Mouse (Mus musculus) testis, postnatal 10 days (tissue): ENCODE measurements at regions not wholly inside any gene's neighbourhood (a gene's known extent, or its start where the extent isn't known, plus 50 kb on each side); places are given as distances from the start of the nearest gene placed in this dataset.

Experiments used
- DNase-seq: peaks from one replicate; pipeline ENCODE4 v3.0.0; 2021; ENCODE audit warnings: low spot score

DNA sequence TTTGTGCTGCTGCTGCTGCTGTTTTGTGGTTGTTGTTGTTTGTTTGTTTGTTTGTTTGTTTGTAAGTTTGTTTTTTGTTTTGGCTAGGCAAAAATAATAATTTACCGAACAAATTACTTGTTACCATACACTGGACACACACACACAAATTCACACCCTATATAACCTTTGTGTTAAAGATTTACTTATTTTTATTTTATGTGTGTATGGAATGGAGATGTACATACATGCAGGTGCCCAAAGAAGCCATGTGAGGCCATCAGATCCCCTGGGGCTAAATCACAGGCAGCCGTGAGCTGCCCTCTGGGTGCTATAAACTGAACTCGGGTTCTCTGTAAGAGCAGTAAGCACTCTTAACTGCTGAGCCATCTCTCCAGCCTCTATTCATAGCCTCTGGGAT lies 56.0 kb downstream of the Pttg1 start:
- no peak for DNase-seq

GRCm38 (mm10) chr11:43368346-43368745 lies 57.7 kb downstream of the Pttg1 start:
- DNase-seq, result no peak

- no peak for DNase-seq
Observed at GRCm38 (mm10) chr11:43361858-43362257, 64.2 kb downstream of the Pttg1 start.

GRCm38 (mm10) chr11:43358390-43359291 lies 67.4 kb downstream of the Pttg1 start:
- DNase-seq, result no peak

DNA sequence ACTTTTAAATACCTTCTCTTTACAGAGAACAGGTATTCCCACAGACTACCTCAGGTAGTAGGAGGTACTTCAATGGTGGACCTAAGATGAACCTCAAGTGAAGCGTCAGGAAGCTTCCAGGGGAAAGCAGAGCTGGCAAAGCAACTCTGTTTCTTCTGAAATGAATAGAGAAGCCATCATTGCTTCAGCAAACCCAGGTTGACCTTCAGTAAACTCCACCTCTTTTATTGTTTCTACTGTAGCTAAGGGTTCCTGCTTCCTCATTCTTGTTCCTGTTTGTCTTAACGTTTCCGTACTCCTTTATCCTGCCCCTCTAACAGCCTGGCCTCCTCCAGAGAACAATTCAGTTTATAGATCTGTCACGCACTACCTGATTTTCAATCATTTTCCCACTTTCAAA lies 72.4 kb downstream of the Pttg1 start:
- DNase-seq, result no peak

DNA sequence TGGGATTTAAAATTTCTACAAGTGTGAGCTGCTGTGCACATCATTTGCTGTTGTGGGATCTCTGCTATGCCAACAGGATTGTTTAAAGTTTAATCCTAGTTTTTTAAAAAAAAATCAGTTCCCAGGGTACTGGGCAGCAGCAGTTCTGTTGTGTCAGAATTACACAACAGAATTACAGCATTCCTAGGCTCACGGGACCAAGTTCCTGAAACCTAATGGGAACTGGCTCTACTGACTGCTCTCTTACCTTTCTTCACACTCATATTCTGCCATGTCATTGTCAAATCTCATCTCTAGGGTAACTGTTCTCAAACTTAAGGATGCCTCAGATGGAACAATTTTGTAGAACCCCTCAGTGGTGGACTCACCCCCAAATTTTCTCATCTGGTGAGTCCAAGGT lies 73.0 kb downstream of the Pttg1 start:
- DNase-seq, result no peak

GRCm38 (mm10) chr11:43351818-43352217 lies 74.2 kb downstream of the Pttg1 start:
- DNase-seq, result no peak

- DNase-seq, result no peak
Observed at GRCm38 (mm10) chr11:43351348-43351747, 74.7 kb downstream of the Pttg1 start.

DNA sequence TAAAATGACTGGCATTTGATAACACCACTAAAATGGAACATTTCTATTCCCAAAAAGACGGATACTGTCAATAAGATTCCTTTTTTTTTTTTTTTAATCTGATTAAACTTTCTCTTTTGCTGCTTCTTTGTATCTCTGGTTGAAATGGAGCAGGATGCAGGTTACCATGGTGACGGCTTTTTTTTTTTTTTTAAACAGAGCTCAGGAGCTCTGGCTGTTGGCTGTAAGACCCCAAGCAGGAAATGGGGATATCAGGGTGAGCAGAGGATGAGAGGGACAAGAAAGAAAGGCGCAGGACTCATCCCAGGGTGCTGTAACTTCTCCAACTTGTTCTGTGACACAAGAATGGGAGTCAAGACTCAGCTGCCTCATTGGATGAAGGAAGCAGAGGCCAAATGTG lies 75.8 kb downstream of the Pttg1 start:
- DNase-seq, result no peak

- no peak for DNase-seq
Observed at GRCm38 (mm10) chr11:43349564-43349963, 76.5 kb downstream of the Pttg1 start.

GRCm38 (mm10) chr11:43348571-43348970 lies 77.5 kb downstream of the Pttg1 start:
- peak; percentile 91 for DNase-seq

DNA sequence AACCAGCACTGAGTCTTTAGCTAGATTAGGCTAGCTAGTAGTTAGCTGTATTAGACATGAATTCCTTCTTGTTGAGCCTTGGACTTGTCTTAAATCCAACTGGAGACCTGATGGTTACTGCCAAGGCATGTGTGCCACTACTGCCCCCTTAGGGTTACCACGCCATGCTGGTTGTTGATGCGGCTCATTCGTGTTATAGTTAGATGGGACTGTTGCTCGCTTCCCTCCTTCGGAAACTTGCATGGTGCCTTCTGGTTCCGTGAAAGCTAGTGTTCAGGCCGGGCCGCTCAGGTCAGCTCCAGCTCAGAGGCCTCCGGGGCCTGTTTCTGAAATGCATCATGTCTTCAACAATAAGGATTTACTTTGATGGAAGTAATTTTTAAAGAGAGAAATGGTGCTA lies 79.6 kb downstream of the Pttg1 start:
- DNase-seq, result no peak

- DNase-seq, result no peak
Observed at GRCm38 (mm10) chr11:43344767-43345561, 81.1 kb downstream of the Pttg1 start.

- DNase-seq, result no peak
Observed at GRCm38 (mm10) chr11:43343574-43343973, 82.5 kb downstream of the Pttg1 start.

DNA sequence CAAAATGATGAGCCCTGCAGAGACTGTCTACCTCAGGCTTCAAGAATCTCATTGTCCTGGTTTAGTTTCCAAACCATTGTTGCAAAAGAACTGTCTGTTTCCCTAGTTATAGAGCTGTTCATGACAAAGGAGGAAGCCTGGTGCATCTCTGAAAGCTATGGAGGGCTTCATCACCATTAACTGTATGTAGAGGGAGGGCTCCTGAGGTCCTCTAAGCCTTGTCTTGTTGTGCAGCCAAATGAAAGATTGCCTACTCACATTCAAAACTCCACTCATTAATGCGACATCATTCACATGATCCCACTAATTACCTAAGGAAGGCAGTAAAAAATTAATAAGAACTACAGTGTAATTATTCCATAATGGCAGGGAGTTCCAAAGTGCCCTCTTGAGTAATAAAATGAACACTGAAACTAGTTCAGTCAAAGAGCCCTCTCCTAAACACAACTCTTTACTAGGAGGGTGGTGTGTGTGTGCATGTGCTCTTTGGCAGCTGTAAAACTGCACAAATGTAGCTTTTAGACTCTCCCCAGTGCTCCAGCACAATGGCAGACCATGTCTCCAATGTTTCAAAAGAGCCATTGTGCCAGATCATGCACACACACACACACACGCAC lies 87.6 kb downstream of the Pttg1 start:
- DNase-seq, result no peak

GRCm38 (mm10) chr11:43335668-43336265 lies 90.3 kb downstream of the Pttg1 start:
- no peak for DNase-seq

GRCm38 (mm10) chr11:43333547-43333946 lies 92.5 kb downstream of the Pttg1 start:
- DNase-seq, result no peak

- DNase-seq, result no peak
Observed at GRCm38 (mm10) chr11:43313996-43314395, 112.1 kb downstream of the Pttg1 start.
